Mouse (Mus musculus) kidney, adult 18-20 months (tissue): ENCODE results near the gene Cct7.
"Not testable (repeated sequence)": the region's sequence is repeated elsewhere in the genome, so short reads cannot be mapped to it uniquely, and the experiment has no call there.

Source experiments
- DNase-seq: peaks from one replicate; pipeline ENCODE4 v3.0.0; 2021

The Cct7 gene

GRCm38 (mm10) chr6:85450697-85451663 is at the start of gene Cct7:
Cct7 (plus strand) TSS chr6:85451514.
- DNase-seq = peak; percentile 99

DNA sequence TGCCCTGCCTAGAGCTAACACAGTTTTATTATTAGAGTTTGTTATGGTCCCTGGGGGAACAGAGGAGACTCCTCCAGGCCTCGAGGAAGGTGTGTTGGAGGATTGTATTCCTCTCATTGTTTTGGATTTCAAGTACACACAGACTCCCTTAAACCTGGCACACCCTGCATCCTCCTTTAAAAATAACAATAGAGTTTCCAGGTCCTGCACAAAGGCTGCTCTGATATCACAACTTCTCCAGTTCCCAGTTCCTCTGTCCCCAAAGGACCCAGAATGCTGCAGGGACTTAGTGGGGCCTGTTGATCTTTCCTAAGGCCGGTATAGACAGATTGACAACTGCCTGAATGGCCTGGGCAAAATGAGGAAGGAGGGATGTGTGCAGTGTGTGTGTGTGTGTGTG is 48.7 kb upstream of the Cct7 start:
- DNase-seq = no peak

GRCm38 (mm10) chr6:85403039-85403438 is 48.3 kb upstream of the Cct7 start:
- DNase-seq = no peak

- no peak for DNase-seq
Measured at GRCm38 (mm10) chr6:85409003-85409402, 42.3 kb upstream of the Cct7 start.

DNA sequence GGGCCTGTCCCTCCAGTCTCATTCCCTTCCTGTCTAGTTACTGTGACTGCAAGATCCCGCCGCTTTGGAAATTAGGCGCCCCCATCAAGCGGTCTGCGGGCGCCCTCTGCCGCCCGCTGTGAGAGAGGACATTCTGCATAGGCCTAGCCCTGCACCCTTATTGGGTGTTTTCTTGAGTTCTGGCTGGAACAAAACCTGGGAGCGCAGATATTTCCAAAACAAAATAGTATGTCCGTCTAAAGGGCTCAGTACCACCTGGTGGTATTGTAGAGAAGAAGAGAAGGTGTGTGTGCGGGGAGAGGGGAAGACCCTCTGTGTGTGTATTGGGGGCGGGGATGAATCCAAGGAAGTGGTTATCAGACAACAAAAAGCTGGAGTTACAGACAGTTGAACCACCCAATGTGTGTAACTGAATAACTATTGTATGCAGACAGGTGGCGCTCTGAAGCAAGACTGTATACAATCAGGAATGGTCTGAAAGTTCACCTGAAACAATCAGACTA is 40.5 kb upstream of the Cct7 start:
- DNase-seq = peak; percentile 56

- DNase-seq = no peak
Measured at GRCm38 (mm10) chr6:85415829-85416228, 35.5 kb upstream of the Cct7 start.

DNA sequence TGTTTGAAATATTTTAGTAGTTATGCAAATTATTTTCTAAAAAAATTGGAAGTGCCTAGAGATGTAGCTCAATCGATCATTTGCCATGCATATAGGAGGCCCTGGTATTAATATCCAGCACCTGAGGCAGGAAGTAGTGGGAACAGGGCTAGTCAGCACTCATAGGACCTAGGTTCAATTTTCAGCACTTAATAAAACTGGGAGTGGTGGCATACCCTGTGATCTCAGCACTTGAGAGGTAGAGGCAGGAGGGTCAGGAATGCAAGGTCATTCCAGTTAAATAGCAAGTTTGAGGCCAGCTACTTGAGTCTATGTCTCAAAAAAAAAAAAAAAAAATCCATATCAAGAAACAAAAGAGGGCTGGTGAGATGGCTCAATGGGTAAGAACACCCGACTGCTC is 32.2 kb upstream of the Cct7 start:
- no peak for DNase-seq

- no peak for DNase-seq
Measured at GRCm38 (mm10) chr6:85423836-85424379, 27.4 kb upstream of the Cct7 start, which contains the start of gene Noto. Noto (plus strand) TSS chr6:85423886.

GRCm38 (mm10) chr6:85431274-85431841 is 20.0 kb upstream of the Cct7 start:
- DNase-seq = no peak

DNA sequence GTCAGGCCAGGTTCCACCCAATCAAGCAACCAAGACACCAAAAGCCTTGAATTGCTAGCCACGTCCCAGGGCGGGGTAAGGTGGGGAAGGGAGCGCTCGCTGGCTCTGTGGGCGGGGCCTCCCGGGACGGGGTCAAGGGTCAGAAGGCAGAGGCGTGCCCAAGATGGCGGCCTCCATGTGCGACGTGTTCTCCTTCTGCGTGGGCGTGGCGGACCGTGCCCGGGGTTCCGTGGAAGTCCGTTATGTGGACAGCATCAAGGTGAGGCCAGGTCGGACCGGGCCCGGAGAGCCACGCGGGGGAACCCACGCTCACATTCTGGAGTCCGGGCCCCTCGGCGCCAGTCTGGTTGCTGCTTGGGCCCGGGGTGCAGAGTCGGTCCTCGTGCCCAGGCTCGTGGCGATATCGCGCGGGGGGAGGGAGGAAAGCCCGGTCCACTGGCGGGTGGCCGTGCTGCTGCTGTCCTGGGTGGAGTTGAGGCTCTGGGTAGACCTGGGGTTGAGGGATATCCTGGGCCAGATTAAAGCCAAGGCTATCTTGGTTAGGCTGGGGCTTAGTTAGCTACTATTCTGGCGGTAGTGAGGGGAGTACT is 19.4 kb upstream of the Cct7 start, which contains the start of gene Smyd5:
Smyd5 (plus strand) TSS at position 148 of the 590 bp plus-strand sequence.
- DNase-seq = peak; percentile 90

DNA sequence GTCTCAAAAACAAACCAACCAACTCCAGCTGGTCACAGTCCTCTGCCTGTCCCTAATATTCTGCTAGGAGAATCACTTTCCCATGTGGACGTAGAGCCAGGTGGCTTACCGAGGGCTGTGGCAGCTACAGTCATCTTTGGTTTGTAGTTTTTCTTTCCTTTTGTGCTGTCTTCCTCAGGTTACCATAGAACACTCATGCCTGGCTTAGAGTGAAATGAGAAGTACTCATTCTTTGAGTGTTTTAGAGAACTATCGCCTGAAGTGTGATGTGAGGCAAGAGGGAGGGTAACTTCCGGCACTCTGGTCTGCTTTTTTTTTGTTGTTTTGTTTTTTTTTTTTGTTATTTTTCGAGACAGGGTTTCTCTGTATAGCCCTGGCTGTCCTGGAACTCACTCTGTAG is 17.4 kb upstream of the Cct7 start:
- no peak for DNase-seq

DNA sequence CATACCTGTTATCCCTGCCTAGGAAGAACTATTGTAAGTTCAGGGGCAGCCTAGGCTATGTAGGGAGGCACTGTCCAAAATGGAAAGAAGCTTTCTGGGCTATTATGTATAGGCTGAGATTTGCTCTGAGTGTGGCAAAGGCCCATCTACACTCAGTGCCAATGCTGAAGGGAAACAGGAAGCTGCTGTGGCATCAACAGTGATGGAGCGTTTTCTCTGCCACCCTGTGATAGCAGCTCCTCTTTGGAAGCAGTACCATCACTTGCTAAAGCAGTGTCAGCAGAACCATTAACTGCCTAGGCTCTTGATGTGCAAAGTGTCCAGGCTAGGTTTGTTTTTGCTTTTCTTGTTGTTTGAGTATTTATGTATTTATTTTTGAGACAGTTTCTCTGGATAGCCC is 15.1 kb upstream of the Cct7 start:
- DNase-seq = no peak

DNA sequence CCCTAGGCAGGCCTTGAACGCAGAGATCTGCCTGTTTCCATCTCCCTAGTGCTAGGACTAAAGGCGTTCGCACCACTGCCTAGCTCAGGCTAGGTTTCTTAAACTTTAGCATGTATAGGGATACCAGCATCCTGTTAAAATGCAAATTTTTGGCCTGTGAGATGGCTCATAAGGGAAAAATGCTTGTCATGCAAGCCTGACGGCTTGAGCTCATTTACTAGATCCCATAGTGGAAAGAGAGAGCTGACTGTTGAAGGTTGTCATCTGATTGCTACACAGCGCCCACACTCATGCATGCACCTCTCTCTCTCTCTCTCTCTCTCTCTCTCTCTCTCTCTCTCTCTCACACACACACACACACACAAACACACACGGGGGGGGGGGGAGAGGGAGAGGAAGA is 14.7 kb upstream of the Cct7 start:
- DNase-seq = no peak

- DNase-seq = no peak
Measured at GRCm38 (mm10) chr6:85441142-85441541, 10.2 kb upstream of the Cct7 start.

DNA sequence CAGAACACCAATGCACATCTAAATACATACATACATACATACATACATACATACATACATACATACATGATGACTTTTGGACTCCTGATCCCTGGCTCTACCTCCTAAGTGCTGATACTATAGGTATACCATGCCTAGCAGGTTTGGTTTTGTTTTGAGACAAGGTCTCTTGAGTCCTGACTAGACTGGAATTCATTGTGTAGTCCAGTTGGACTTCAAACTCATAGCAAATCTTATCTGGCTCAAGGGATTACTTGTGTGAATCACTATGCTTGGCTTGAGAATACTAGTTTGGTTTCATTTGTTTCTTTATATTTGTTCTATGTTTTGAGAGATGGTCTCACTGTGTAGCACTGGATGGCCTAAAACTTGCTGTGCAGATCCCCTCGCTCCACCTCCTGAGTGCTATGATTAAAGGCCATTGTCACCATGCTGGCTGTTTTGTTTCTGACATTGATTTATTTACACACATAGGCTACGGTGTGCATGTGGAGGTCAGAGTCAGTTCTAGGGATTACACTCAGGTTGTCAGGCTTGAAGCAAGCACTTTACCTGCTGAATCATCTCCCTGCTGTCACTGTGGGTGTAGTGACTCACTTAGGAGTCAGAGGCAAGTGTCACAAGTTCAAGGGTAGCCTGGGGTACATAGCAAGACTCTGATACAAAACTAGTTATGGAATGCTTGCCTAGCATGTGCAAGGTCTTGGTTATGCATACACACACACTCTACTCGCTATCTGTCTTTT is 7.7 kb upstream of the Cct7 start:
- no peak for DNase-seq

DNA sequence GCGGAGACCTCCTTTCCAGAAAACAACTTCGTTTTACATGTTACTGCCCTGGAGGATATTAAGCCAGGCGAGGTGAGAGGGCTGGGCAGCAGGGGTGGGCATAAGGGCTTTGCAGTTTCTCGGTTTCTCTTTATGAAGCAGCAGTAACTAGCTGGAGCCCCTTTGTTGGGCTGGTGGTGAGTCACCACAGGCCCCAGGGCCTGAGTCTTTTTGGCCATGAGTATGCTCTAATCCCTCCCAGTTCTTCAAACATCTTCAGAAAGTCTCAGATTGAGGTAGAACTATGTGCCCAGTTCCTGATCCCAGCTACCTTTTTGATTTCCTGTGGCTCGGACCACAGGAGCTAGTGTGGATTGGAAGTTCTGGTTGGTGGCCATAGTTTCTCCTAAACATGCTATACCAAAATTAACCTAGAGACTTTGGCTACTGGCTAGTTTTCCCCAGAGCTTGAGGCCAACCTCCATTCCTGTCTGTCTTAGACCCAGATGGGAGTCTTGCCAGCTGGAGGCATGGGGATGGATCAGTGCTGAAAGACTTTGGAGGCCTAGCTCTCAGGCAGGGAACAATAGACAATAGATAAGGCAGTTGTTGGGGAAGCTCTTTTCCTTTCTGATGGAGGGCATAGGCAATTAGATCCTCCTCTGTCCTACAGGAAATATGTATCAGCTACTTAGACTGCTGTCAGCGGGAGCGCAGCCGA is 6.9 kb upstream of the Cct7 start:
- no peak for DNase-seq

DNA sequence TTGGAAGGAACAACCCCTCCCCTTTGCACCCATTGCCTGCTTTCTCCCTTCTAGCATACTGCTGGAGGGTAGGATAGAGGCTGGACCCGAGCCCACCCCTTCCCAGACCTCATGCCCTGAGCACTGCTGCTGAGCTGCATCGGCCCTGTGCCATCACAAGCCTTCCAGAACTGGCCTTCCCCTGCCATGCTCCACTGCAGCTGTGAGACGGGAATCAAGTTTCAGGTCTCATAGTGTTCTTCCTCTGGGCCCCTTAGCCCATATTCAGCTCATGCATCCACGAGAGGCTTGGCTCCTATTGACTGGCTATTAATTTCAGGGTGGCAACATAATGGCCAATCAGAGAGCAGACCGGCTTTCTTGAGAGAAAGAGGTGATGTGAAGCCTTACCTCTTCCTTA is 6.0 kb upstream of the Cct7 start:
- no peak for DNase-seq

DNA sequence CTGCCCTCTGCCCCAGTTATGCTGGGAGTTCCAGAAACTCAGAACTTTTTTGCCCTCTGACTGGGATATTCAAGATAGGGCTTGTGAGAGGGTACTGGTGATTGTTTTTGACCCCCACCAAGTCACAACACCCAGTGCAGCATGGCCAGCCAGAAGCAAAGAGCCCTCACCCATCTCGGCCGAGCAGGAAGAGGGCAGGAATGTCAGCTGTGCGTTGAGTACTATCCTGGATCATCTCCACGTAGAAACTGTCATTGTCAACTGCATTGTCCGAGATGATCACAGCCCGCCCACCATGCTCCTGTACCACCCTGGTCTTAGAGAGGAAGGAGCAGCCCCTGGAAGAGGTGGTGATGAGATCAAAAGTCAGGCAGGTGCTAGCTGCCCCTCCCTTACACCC is 4.0 kb upstream of the Cct7 start:
- no peak for DNase-seq

GRCm38 (mm10) chr6:85450140-85450539 is 1.2 kb upstream of the Cct7 start:
- not testable (repeated sequence) for DNase-seq

DNA sequence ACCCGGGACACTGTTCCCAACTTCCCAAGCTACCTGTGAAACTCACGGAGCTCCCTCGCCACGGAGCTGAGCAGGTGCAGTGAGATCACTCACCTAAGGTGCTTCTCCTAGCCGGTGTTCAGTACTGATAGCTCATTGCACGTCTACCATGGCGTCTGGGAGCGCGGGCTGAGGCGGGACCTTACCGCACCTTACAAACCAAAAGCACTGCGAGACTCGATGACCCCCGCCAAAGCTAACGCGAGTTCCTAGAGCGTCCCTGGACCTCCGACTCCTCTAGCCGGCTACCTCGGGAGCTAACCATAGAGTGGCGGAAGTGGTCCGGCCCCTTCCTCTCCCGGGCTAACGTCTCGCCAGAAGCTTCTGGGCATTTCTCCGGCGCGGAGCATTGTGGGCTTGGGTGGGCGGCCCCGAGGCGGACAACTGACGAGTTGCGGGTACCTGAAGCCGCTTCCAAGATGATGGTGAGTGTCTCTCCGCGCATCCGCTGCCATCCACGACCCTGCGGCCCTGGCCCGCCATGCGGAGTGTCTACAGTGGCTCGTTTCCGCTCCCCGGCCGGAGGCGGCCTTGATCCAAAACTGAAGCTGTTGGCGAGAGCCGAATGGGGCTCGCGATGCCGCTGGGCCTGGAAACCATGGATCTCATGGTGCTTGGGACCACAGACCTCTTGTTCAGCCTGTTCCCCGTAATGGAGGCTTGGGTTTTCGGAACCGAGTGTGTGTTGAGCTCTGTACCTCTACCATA is 523 bp downstream of the Cct7 start, which contains the start of gene Pradc1:
Pradc1 (minus strand) TSS at position 307 of the 747 bp plus-strand sequence.
- DNase-seq = peak; percentile 98

DNA sequence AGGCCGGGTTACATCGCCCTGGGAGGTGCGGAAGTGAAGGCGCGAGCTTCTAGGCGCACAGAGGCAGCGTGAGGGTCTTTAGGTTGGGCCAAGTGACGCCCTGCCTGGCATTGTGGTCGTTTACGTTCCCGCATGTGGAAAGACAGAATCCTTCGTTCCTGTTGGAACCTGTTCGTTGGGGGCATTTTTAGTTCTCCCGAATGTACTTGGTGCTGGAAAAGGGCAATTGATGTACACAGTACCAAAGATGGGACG is 1.0 kb downstream of the Cct7 start:
- DNase-seq = no peak
